Mouse (Mus musculus) 416B (cell line): ENCODE data around the gene Mybpc3.

ENCODE experiments used
- DNase-seq: peaks from one replicate; pipeline ENCODE4 v3.0.0; 2011; ENCODE audit warnings: low read depth

The Mybpc3 gene

DNA sequence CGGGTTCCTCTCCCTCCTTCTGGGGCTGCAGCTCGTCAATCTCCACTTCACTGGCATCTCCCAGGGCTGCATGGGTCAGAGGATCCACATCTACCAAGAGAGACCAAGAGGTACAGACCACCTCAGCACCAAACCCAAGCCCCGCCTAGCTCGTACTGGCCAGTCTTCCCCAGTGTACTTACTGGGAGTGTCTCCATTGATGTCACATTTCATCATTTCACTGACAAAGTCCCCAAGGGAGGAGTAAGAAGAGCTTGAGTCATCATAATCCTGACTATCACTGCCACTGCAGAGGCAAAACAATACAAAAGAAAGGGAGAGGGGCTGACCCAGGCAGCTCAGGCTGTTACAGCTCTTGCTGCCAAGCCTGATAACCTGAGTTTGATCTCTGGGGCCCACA, 49.7 kb downstream of the Mybpc3 start:
- no peak for DNase-seq

DNA sequence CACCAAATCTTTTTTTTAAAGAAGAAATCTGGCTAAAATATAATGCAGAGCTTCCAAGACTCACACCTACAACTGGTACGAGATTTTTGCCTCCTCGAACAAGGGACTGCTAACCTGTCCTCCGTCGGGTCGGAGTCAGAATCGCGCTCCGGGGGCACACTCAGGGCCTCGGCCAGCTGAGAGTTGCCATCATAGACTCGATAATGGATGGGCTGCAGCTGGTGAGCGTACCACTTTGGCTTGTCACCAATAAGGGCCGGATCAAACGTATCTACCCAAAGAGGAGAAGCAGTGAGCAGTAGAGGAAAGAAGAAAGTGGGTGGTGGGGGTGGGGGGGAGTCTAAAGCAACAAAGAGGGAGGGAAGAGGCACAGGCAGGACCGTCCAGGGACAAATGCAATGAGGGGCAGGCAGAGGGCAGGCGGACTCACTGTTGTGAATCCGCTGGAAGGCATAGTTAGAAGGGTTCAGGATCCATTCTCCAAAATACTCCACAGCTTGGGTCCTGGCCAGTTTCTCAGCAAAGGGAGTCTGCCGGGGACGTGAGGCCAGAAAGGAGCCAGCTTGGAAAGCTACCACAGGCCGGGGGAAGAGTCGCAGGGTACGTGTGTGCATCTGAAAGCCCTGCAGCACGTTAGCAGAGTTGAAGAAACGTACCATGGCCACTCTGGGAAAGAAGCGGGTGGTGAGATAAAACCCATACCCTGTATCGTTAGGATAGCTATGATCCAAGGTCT, 51.8 kb downstream of the Mybpc3 start:
- DNase-seq = no peak

DNA sequence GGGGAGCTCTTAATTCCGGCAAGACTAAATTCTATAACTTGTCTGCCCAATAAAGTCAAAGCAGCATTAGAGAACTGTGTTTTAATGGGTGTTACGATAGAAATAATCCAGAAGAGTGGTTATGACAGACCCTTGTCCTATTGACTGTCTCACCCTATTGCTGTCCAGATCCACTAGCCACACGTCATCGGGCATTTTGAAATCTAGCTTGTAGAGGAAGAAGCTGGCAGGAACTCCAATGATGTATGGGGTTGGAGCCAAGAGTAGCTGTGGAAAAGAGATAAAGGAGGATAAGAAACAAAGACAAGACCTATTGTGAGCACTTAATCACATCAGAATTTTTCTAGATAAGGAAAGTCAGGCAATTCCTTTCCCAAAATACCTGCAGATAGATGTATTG, 57.5 kb downstream of the Mybpc3 start:
- DNase-seq = no peak

DNA sequence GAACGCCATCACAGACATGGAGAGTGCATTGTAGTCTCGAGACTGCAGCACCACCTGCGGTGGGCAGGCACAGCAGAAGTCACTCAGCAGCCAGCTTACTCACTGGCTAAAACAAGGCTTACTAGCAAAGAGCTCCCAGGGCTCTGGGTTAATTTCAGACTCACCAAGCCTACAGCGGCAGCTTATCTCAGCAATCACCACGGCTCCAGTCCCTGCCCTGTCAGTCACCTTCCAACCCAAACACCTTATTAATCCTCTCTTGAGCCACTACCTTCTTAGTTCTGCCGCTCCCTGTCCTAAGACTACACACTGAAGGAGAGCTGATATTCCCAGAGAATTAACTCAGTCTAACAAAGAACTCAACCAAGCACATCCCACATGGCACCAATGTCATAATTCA, 58.3 kb downstream of the Mybpc3 start:
- DNase-seq = no peak

DNA sequence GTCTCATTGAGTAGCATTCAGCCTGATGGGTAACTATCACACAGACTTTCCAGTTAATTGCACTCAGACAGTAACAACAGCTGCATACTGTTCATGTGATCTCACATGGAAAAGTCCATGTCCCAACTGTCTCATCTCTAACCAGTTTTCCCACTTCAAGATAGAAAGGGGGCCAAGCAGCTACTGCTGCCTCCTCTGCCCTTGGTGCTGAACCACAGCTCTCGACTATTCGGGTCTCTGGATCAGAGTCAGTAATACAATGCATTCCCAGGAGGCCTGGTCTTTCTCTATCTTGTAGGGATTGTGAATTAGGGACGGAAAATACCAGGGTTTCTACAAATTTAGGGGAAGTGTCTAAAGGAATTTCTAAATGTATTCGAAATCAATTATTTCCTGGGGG, 61.9 kb downstream of the Mybpc3 start:
- no peak for DNase-seq

DNA sequence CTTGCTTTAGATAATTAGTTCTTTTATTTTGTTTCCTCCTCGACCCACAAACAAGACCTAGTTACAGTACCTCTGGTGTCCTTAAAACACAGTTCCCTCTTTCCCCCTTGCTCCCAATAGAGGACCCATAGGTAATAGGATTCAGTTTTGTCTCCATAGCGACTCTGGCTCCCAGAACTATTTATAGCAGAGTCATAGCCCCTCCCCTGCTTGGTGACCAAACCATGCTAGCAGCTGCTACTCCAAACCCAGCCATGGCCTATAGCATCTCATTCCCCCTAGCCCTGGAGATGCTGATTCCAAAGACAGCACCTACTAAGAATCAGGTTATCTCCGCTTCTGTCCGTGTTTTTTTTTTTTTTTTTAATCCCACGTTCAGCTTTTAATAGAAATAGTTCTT, 62.8 kb downstream of the Mybpc3 start:
- no peak for DNase-seq

DNA sequence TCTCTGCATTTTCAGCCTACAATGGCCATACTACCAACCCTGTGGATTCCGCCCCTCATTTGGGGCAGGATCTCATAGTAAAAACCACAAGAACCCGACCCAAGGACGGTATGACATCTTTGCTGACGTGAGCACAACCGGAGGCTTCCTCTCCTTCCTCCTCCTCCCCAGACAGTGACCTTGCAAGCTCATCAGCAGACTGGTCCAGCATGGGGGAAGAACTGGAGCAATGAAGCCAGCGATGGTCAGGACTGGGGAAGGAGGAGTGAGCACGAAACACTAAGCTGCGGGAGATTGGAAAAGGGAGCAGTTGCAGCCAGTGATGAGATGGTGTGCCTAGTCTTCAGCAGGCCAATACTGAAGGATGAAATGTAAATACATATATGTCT, 64.1 kb downstream of the Mybpc3 start:
- peak; percentile 74 for DNase-seq

DNA sequence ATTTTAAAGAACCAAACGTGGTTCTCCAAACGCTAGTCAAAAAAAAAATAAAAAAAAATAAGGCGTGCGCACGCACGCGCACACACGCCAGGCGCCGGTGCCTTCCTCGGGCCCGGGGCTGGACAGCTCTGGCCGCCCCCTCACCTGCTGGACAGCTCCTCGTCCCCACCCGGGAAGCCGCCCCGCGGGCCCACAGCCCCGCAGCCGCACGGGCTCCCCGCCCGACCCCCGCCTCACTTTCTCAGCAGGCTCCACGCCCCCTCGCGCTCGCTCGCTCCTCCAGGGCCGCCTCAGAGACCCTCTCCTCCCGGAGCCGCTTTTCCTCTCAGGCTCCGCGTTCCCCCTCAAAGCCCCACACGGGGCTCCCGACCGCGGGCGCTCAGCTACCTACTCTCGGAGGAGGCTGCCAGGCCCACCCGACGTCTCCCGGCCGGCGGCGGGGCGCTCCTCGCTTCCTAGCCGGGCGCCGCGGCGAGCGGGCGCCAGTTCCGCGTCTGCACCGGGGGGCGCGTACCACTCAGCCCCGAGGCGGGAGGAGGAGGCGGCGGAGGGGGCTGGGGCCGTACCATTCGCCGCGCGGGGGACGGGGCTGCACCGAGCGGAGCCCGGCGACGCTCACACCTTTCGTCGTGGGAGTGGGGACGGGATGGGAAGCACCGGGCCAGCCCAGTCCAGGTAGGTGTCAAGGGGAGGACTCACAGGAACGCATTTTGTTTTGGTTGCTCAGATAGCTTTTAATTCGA, 64.6 kb downstream of the Mybpc3 start:
- peak; percentile 38 for DNase-seq

DNA sequence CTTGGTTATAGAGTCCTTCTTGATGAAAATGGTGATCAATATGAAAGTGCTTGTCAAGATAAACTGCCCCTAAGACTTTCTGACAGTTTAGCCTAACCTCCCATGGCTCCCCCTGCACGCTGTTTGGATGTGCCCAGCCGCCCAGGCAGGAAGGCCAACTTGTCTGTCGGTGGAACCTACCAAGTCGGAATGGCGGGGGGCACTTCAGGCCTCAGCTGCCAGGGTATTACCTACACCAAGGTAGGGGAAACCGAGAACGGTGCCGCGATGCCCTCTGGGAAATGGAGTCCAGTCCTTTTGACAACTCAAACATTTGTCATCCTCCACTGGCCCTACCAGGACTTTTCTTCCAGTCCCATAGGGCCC, 65.2 kb downstream of the Mybpc3 start:
- peak; percentile 99 for DNase-seq

DNA sequence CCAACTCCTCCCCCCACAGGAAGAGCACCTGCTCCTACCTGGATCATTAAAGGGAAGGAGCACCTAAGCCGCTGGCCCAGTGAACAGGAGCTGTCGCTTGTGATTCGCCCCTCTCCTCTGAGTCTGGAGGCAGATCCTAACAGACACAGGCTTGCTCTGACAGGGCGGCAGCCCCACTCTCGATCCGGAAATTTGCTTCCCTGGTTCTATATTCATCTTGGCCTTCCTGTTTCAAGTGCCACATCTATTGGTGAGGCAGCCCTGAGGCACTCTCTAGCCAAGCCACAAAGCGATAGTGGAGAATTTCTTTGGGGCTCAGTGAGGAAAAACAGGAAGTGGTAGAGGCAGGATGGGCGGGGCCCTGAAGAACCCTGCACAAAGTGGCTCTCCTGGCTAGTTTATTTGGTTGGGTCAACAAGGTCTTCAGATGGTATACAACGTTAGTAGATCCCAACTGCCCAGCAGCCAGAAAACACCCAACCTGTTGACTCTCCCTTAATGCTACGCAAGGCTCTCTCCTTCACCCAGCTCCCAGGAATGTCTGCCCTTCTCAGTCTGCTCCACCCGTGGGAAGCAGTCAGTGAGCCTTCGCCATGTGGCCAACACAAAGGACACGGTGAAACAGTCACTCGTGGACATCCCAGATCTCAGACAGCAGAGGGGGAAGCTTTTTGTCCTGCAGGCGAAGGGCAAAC, 65.9 kb downstream of the Mybpc3 start, which contains the start of gene Madd:
TSS of gene Madd (minus strand) at position 127 of the 695 bp plus-strand sequence.
- peak; percentile 95 for DNase-seq
